Mouse (Mus musculus): ENCODE data around the gene Cdc42bpb.

Cdc42bpb gene

DNA sequence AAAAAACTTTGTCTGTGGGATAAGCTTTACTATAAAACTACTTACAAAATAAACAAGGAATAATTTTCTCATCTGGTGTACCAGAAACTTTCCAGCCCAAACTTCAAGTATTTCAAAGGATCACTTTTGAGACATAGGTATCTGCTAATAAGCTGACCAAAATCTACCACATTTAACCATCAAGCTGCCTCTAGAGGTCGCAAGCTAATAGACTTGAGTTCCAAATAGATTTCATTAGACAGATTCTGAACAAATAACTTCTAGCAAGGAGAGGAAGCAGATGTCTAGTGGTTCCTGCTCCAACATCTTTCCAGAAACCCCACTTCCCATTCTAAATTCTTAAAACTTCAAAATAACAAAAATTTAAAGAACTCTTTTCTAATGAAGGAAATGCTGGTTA lies 33.6 kb downstream of the Cdc42bpb start:
- no peak for DNase-seq (ENCODE audit: low read depth, low spot score)

DNA sequence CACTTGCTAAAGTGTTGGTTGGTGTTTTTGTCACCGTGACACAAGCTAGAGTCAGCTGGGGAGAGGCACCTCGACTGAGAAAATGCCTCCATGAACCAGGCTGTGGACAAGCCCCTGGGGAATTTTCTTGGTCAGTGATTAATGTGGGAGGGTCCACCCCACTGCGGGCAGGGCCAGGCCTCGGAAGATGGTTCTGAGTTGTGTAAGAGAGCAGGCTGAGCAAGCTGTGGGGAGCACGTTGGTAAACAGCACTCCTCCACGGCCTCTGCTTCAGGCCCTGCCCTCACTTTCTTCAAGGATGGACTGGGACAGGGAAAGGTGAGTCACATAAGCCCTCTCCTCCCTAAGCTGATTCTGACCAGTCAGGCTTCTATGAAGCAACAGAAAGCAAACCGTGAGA lies 36.8 kb downstream of the Cdc42bpb start:
- DNase-seq (ENCODE audit: low read depth, low spot score), result no peak

DNA sequence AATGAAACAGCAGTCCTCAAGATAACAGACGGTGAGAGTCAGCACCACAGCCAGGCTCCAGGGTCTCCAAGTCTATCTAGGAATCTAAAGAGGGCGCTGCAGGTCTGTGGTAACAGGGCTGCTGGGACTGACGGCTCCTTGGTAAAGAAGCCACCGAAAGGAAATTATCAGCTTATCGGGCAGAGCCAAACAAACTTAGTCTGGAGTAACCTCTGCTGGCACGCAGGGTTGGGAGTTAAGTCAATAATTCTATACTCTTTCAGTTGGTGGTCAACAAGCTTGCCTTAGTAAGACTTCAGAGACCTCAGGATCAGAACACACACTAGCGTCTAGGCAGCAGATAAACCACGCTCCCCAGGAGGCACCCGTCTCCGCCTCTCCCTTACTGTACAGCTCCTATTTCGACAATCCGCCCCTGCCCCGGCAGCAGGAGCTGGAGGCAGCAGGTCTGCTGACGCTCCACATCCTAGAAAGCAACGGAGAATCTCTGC lies 39.6 kb downstream of the Cdc42bpb start:
- DNase-seq (ENCODE audit: low read depth, low spot score), result peak; percentile 64

DNA sequence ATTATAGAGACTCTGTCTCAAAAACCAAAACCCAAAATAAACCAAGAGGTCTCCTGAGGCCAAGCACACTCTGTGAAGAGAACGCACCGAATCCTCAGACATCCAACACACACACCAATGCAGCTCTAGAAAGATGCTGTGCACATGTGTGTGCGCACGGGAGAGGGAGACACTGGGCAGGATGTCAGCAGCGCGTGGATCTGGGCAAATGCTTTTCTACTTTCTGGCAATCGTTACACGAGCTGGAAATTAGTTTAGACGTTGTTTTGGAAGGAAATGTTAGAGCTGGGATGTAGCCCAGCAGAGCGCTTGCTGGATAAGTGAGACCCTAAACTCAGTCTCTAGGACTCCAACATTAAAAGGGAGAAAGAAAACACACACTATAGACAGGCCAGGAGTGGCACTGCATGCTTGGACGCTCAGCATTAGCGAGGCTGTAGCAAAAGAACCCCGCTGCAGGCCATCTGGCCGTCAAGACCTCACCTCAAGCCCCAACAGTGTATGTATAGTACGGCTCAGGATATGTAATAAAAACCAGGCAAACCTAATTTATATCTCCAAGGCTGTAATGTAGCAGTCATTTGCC lies 44.4 kb downstream of the Cdc42bpb start:
- peak; percentile 70 for DNase-seq (ENCODE audit: low read depth, low spot score)

- no peak for DNase-seq (ENCODE audit: low read depth, low spot score)
Observed at GRCm38 (mm10) chr12:111332443-111332842, 45.1 kb downstream of the Cdc42bpb start.

- DNase-seq (ENCODE audit: low read depth, low spot score), result peak; percentile 81
Observed at GRCm38 (mm10) chr12:111331573-111331972, 45.9 kb downstream of the Cdc42bpb start.

DNA sequence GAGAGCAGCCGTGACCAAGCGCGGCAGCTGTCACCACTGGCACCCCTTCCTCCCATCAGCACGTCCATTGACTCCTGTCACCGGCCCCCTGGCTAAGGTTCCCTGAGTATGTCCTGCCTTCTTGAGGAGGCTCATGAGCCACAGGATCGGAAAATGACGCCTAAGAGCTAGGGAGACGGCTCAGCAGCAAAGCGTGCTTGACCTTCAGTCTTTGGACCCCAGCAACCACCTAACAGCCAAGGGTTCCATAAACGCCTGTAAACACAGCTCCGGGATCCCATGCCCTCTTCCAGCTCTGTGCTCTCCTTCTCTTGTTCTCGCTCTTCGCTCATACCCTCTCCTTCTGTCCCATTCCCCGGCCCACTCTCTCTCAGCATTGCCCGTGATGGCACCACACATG lies 48.2 kb downstream of the Cdc42bpb start:
- no peak for DNase-seq (ENCODE audit: low read depth, low spot score)

- no peak for DNase-seq (ENCODE audit: low read depth, low spot score)
Observed at GRCm38 (mm10) chr12:111328360-111328759, 49.2 kb downstream of the Cdc42bpb start.

- DNase-seq (ENCODE audit: low read depth, low spot score), result no peak
Observed at GRCm38 (mm10) chr12:111325744-111326424, 51.6 kb downstream of the Cdc42bpb start.

GRCm38 (mm10) chr12:111324949-111325348 lies 52.6 kb downstream of the Cdc42bpb start:
- no peak for DNase-seq (ENCODE audit: low read depth, low spot score)

DNA sequence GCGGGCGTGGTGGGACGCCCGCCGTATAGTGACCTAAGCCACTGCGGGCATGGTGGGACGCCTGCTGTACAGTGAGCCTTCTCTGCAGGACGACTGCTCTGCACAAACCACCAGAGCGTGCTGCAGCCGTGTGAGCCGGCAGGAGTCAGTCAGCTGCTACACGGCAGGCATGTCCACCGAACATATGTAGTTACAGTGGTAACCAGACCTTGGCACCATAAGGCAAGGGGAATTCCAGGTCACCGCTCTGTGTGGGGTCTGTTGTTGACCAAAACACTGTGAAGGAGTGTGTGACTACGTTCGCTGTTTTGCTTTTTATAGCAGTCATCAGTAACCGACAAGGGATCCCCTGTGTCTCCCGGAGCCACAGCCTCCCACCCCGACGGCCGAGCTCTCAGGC lies 53.0 kb downstream of the Cdc42bpb start:
- DNase-seq (ENCODE audit: low read depth, low spot score), result peak; percentile 88

DNA sequence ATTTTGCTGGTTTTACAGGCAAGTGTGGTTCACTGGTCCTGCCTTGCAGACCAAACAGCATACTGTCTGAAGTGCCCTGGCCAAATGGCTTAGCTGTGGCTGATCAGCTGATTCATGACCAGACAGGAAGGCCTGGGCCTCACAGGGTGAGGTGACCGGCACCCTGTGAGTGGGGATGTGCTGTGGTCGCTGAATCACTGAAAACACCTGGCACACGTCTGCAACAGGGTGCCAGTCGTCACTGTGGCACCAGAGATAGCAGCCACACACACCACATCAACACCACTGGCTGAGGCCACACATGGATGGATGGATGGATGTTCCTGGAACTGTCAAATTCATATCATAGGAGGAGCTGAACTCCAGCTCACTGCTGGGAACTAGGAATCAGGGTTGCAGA lies 54.1 kb downstream of the Cdc42bpb start:
- no peak for DNase-seq (ENCODE audit: low read depth, low spot score)

GRCm38 (mm10) chr12:111321832-111322231 lies 55.7 kb downstream of the Cdc42bpb start:
- DNase-seq (ENCODE audit: low read depth, low spot score), result no peak

- DNase-seq (ENCODE audit: low read depth, low spot score), result no peak
Observed at GRCm38 (mm10) chr12:111320549-111320948, 57.0 kb downstream of the Cdc42bpb start.

DNA sequence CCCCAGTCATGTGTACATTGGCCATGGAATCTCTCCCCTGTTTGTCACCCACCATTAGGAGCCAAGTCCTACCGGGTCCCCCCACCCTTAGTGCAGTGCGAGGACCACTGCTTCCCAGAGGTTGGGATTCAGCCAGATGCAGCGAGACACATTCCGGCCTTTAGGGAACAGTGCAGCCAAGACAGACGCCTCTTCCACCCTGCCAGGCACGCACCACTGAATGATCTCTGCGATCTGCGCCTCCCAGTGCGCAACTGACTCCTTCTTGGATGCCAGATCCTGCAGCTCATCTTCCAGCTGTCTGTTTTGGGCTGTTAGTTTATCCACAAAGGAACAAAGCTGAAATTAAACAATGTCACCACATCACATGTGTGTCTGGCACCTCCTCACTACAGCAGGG lies 59.8 kb downstream of the Cdc42bpb start:
- DNase-seq (ENCODE audit: low read depth, low spot score), result no peak

DNA sequence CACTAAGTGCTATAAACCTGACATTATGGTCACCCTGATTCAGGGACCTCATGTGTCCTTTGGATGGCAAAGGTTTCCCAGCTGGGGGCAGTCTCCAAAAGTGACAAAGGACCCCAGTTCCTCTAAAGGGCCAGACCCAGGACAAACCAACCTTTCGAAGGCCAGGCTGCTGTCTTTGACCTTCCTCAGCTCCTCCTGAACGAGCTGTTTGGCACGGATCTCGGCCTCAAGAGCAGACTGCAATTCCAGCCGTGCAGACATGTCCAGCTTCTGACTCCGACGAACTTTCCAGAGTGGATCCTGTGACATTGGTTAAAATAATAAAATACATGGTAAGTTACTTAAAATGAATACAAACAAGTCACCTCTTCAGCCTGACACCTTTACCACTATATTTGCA lies 63.2 kb downstream of the Cdc42bpb start:
- DNase-seq (ENCODE audit: low read depth, low spot score), result no peak

DNA sequence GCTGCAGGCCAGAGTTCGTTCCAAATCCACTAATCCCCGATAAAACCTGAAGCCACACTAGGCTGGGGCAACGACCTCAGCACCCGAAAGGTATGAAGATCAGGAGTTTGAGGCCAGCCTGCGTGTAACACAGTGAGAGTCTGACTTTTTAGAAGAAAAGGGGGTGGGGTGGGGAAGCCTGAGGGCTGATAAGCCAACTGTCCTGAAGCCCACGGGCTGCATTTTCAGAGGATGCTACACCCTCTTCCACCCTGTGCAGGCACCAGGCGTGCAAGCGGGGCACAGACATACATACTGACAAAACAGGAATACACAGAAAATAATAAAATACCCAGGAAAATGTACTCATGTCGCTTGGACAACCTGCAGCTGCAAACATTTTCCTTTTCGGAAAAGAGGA lies 65.7 kb downstream of the Cdc42bpb start:
- DNase-seq (ENCODE audit: low read depth, low spot score), result no peak

- no peak for DNase-seq (ENCODE audit: low read depth, low spot score)
Observed at GRCm38 (mm10) chr12:111309931-111310330, 67.6 kb downstream of the Cdc42bpb start.

DNA sequence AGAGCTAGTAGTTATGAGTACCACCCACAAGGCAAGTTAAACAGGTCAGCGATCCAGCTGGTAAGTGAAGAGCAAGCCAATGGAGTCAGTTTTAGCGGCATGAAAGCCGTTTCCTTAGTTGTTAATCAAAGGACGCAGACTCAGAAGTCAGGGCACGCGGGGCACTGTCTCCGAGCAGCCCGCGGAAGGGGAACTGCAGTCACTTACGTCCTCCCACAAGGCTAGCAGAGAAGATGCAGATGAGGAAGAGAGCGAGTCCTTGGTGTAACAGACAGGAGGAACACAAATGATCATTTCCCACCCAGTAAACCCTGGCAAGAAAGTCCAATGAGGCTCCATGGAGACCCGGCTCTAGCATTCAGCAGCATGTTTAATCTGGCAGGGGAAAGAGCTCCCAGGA lies 68.3 kb downstream of the Cdc42bpb start:
- no peak for DNase-seq (ENCODE audit: low read depth, low spot score)

- DNase-seq (ENCODE audit: low read depth, low spot score), result no peak
Observed at GRCm38 (mm10) chr12:111306821-111307220, 70.7 kb downstream of the Cdc42bpb start.

DNA sequence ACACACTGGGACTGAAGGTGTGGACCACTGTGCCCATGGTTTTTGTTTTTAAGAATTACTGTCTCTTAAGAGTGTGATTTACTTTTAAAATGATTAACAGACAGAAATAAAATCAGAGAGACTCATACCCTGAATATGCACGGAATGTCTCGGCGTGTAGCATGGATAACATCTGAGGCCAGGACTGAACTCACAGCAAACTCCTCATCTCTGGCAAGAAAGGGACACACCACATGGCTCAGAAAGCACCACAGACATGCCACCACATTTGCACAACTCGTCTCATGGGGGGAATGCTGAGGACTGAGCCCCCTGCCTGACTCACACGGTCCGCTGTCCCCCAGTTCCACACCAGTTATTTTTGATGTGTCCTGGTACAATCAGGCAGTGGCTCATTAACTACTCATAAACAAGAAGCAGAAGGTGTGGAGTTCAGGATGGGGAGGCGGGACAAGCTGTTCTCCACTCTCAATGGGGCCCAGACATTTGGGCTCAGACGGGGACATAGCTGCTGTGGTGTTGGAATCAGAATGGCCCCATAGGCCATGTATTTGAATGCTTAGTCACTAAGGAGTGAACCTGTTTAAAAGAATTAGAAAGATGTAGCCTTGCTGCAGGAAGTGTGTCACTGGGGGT lies 73.7 kb downstream of the Cdc42bpb start:
- no peak for DNase-seq (ENCODE audit: low read depth, low spot score)

GRCm38 (mm10) chr12:111302018-111302345 lies 75.5 kb downstream of the Cdc42bpb start:
- DNase-seq (ENCODE audit: low read depth, low spot score), result no peak

Measured in brain, adult 2 months (tissue).